ENCODE assay signal across 8 mouse cellular contexts in the genomic region with DNA sequence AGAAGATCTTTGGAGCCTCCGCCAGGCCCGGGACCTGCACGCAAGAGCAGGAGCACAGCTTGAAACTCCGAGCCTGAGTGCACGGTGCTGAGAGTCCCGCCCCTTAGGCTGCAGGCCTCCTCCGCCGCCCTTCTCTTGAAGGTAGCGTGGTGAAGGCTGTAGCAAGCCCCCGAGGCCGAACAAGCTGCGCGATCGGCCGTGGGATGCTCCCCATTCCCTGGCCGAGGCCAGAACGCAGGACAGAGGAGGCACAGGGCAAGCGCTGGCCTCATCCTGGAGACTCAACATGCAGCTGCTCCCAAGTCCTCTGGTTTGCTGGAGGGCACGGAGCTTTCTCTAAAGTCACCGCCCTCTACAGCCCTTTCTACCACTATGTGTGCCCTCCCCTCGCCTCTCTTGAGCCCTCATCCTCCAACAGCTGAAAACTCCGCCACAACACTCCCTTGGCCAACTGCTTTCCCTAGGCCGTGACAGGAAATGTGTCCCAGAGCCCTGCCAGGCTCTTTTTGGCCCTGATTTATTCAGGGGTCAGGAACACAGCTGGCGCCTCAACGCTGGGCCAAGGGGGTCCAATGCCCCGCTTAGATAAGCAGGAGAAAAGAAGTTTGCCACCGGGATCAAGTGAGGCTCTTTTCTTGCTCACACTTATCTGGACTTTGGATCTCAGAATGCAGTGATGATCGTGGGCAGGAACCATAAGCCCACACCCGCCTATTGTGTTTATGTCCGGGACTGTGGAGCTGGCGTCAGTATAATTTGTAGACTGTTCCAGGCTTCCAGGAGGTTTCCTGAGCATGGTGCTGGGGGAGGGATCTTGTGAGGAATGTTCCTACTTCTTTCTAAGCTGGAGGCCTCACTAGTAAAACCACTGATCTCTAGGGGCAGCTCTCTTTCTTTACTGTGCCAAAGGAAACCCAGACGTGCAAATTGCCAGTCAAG. TPM values are rescaled to one million over a fixed set of nuclear protein-coding genes. Genes with fewer than 3 reads are reported as not detected.
DNase-seq lines count a peak whose midpoint lies in the region; ATAC-seq lines count a peak whose summit lies in the region.

Gene Clec14a (minus strand): TSS at position 728 of the 939 bp plus-strand sequence.

- no peaks in the 10 kb centered on the region for H3K9me3 ChIP-seq in erythroblast, embryonic 14.5 days (ENCODE audit: control insufficient read depth, low read length)
- no peaks in the 10 kb centered on the region for H3K9me3 ChIP-seq in liver, embryonic 12.5 days (replicated peaks)
- no peaks in the 10 kb centered on the region for H3K9me3 ChIP-seq in neural tube, embryonic 11.5 days (ENCODE audit: control insufficient read depth, low read length)

- H3K4me1 ChIP-seq in erythroblast, embryonic 14.5 days (ENCODE audit: control insufficient read depth) = no peaks in the 10 kb centered on the region
- H3K4me1 ChIP-seq in liver, embryonic 12.5 days = no peaks in the 10 kb centered on the region
- H3K4me1 ChIP-seq in neural tube, embryonic 11.5 days (ENCODE audit: control insufficient read depth, insufficient read depth, low read length) = peaks cover 4% of the 10 kb centered on the region; the same call in 1 of the 2 replicates

- peak within 1 kb of the TSS; percentile 27 for H3K9ac ChIP-seq in liver, embryonic 12.5 days
- peak within 1 kb of the TSS; percentile 45 for H3K9ac ChIP-seq in neural tube, embryonic 11.5 days (ENCODE audit: low read length)

- WGBS in liver, embryonic 12.5 days (ENCODE audit: insufficient replicate concordance) = 11% methylated on average over 32 of the region's 32 CpGs
- whole genome bisulfite sequencing in neural tube, embryonic 11.5 days = 8% methylated on average over 32 of the region's 32 CpGs

- intact Hi-C loops in gastrocnemius, postnatal 36 days (cut with DNase I) = no loop called here

- peak within 1 kb of the TSS; percentile 57 for H3K4me2 ChIP-seq in liver, embryonic 12.5 days
- H3K4me2 ChIP-seq in neural tube, embryonic 11.5 days (ENCODE audit: low read depth) = peak within 1 kb of the TSS; percentile 62

- ATAC-seq in erythroblast, adult 5-6 weeks (replicated peaks; ENCODE audit: low FRiP score, poor library complexity, severe bottlenecking) = no peak
- peak; percentile 82 for ATAC-seq in common myeloid progenitor, adult 5-6 weeks (replicated peaks; ENCODE audit: low read depth, poor library complexity, severe bottlenecking)
- ATAC-seq in liver, embryonic 12.5 days = peak; percentile 64
- ATAC-seq in neural tube, embryonic 11.5 days (ENCODE audit: insufficient read depth, low FRiP score, low TSS enrichment) = peak; percentile 75
- no peak for ATAC-seq in erythroid progenitor cell, adult 5-6 weeks (replicated peaks; ENCODE audit: low FRiP score, poor library complexity, severe bottlenecking)

- 0 out of 2 replicates have a peak within 1 kb of the TSS, but pooled peaks have one; percentile 51 for H3K27ac ChIP-seq in liver, embryonic 12.5 days
- H3K27ac ChIP-seq in neural tube, embryonic 11.5 days (ENCODE audit: low read depth, low read length) = no peak within 1 kb of the TSS

- no peaks in the 10 kb centered on the region for H3K36me3 ChIP-seq in erythroblast, embryonic 14.5 days (ENCODE audit: control insufficient read depth)
- H3K36me3 ChIP-seq in liver, embryonic 12.5 days = no peaks in the 10 kb centered on the region
- no peaks in the 10 kb centered on the region for H3K36me3 ChIP-seq in neural tube, embryonic 11.5 days (ENCODE audit: control insufficient read depth, insufficient read depth, low read length)

- peaks cover 10% of the 10 kb centered on the region; the same call in 1 of the 2 replicates for H3K27me3 ChIP-seq in erythroblast, embryonic 14.5 days (ENCODE audit: control insufficient read depth)
- H3K27me3 ChIP-seq in liver, embryonic 12.5 days (replicated peaks) = peaks cover 5% of the 10 kb centered on the region; the same call in 1 of the 2 replicates
- H3K27me3 ChIP-seq in neural tube, embryonic 11.5 days (ENCODE audit: control insufficient read depth, insufficient read depth, low read length) = no peaks in the 10 kb centered on the region

- H3K4me3 ChIP-seq in erythroblast, embryonic 14.5 days (replicated peaks) = peak within 1 kb of the TSS; percentile 18
- peak within 1 kb of the TSS; percentile 41 for H3K4me3 ChIP-seq in liver, embryonic 12.5 days
- H3K4me3 ChIP-seq in neural tube, embryonic 11.5 days (ENCODE audit: low read depth, low read length) = peak within 1 kb of the TSS; percentile 40

- DNase-seq in gastrocnemius, postnatal 36 days = peak; percentile 35 to 45
- DNase-seq in hindlimb bud, embryonic 11.5 days (ENCODE audit: extremely low spot score, low read depth, low spot score) = peak; percentile 14
- peak; percentile 73 for DNase-seq in neural tube, embryonic 11.5 days (ENCODE audit: low spot score)

RNA-seq across cellular contexts. Expression of gene Clec14a, which starts in this region (rescaled TPM):
- polyA plus RNA-seq in erythroblast, embryonic 14.5 days (2012) = 0.01 TPM in 2 replicates
- total RNA-seq in erythroblast, adult 5-6 weeks (2015; ENCODE audit: low replicate concordance) = not detected in 2 replicates
- not detected in 2 replicates for total RNA-seq in erythroblast, adult 5-6 weeks (2017; ENCODE audit: low replicate concordance)
- not detected in 2 replicates for total RNA-seq in common myeloid progenitor, adult 5-6 weeks (2017)
- total RNA-seq in gastrocnemius, postnatal 36 days (2021) = 1 to 10 TPM; 3.9 to 4.8 TPM
- 7.6 and 8.3 TPM in 2 replicates for polyA plus RNA-seq in liver, embryonic 12.5 days (2016; fragmentation: Nextera tagmentation; extraction: Ambion mirVana)
- 5.1 and 5.8 TPM in 2 replicates for polyA plus RNA-seq in neural tube, embryonic 11.5 days (2014; fragmentation: Nextera tagmentation; extraction: Ambion mirVana)
- not detected in 2 replicates for total RNA-seq in erythroid progenitor cell, adult 5-6 weeks (2015; ENCODE audit: low replicate concordance)
- 0.45 TPM in 1 of 2 replicates, not detected in the other for total RNA-seq in erythroid progenitor cell, adult 5-6 weeks (2017; ENCODE audit: low replicate concordance)

Comparison
In these comparisons a context has a peak if more than half of its experiments do, and no peak if none do; other contexts are left out.
1. Peak in ATAC-seq in common myeloid progenitor, adult 5-6 weeks; RNA of the gene not detected or under 1 TPM.
2. ATAC-seq: peak in liver, embryonic 12.5 days (single experiment) and neural tube, embryonic 11.5 days (single experiment); none in erythroblast, adult 5-6 weeks (single experiment) and erythroid progenitor cell, adult 5-6 weeks (single experiment).
3. DNase-seq: peak in every context shown above with its lines; median percentile 73 in neural tube, embryonic 11.5 days; 40 in gastrocnemius, postnatal 36 days; 14 in hindlimb bud, embryonic 11.5 days.
4. Peak in every context shown above with its lines, with median percentiles within 50 percentile points of each other: H3K4me3 ChIP-seq.